Mouse (Mus musculus) lung, postnatal 4 days (tissue): ENCODE measurements at regions not wholly inside any gene's neighbourhood (a gene's known extent, or its start where the extent isn't known, plus 50 kb on each side); places are given as distances from the start of the nearest gene placed in this dataset.

Experiments
- DNase-seq, 2 experiments: peaks; one replicate each; pipeline ENCODE4 v3.0.0; 2021

DNA sequence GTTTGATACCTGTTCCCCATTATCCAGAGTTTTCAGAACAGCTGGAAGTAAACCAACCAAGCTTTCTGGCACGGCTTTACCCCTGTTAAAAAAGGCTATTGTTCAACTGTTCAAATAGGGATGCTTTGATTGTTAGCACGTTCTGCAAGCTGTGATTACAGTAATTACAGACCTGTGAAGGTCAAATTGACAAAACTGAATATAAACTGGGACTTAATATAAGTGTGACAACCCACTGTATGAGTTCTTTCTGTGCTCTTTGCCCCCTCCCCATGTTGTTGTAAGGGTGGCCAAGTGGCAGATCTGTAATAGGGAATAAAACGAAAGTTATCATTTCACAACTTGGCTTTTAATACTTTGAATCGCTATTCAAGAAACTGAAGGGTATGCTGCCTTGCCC lies 105.0 kb upstream of the 4933415F23Rik start:
- no peak for DNase-seq

GRCm38 (mm10) chr1:23202511-23203435 lies 100.7 kb upstream of the 4933415F23Rik start:
- DNase-seq = peak; percentile 31 to 43

GRCm38 (mm10) chr1:23200460-23200859 lies 98.4 kb upstream of the 4933415F23Rik start:
- DNase-seq = peak; percentile 45 to 47

DNA sequence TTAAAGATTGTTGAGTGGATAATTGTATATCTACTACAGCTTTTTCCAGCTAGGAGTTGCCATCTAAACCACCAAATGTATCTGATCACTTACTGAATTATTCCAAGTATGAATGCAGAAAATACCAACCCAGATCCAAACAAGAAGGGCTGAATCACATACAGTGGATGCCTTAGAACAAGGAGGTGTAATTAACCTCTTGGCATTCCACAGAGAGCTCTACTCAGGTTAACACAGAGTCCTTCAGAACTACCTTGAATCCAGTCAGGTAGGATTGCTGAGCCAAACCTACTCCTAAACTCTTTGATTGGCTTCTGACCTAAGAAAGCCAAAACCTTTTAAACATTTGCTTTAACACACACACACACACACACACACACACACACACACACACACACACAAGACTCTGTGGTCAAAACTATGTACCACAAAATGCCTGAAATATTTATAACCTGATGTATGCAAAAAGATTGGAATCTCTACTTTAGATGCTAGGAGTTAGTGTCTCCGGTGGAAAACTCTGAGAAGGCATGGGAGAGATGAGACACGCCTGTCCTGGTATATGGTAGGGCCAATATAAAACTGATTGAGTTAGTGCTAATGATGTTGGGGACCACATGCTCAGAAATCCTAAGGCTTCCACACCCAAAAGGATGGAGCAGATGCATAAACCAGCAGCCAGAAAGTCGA lies 88.4 kb upstream of the 4933415F23Rik start:
- no peak for DNase-seq

GRCm38 (mm10) chr1:23189790-23190189 lies 87.7 kb upstream of the 4933415F23Rik start:
- no peak for DNase-seq

DNA sequence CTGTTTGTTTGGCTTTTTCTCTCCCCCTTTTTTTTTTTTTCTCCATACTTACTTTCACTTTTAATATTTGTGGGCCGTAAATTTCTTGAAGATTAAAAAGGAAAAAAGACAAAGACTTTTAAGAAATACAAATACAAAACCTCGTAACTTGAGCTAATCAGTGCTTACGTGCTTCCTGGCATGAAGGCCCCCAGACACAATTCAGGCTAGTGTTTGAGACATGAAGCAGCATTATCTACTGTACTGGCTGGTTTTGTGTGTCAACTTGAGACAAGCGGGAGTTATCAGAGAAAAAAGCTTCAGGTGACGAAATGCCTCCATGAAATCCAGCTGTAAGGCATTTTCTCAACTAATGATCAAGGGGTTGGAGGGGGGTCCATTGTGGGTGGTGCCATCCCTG lies 86.2 kb upstream of the 4933415F23Rik start:
- peak in 1 of 2 experiments; percentile 20 for DNase-seq

DNA sequence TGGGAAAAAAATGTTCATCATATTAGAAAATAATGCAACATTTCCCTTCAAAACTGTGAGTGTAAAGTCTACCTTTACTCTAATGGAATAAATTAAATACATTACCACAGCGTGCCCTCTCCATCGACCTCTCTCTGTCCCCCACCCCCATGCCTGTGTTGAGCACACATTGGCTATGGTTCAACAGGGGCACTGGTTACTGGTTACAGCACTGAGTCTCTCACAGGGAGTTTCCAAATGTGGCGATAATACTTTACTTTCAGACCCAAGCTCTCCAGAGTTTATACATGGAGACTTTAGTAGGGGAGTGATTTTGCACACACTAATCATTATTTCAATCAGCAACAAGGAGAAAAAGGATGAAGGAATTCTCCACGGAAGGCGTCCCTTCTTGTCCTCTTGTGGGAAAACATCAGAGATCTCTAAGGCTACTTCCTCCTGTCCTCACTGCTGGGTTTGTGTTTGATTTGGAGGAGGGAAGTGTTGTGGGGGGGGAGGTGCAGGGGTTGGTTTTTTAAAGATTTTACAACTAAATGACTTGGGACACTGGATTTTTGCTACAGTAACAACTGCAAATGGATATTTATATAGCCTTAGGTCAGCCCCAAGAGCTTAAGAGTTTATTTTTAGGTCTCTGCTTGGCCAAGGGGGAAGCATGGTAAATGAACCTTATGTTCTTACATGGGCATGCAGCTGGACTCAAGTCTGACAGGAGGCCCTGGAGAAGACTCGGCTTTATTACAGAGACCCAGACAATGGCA lies 85.6 kb upstream of the 4933415F23Rik start:
- DNase-seq = no peak

DNA sequence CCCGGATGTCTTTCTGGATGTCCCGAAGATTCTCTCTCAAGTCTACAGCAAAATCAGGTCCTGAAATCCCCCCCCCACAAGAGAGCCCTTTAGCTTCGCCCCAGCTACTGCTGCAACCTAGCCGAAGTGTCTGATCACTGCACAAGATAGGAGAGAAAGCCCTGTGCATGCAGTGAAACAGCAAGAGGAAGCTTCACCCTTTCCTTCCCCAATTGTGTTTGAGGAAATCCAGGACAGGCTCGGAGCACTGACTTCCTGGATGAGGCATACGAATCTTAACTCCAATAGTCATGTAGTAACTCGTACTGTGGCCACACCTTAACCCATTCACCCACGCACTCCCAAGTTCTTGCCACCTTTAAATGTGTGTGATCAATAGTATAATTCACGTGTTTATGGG lies 82.7 kb upstream of the 4933415F23Rik start:
- DNase-seq = peak; percentile 28 to 47

- DNase-seq = no peak
Measured at GRCm38 (mm10) chr1:23182541-23182940, 80.5 kb upstream of the 4933415F23Rik start.

GRCm38 (mm10) chr1:23178335-23178974 lies 76.4 kb upstream of the 4933415F23Rik start:
- DNase-seq = no peak

GRCm38 (mm10) chr1:23174022-23174421 lies 72.0 kb upstream of the 4933415F23Rik start:
- DNase-seq = peak in 1 of 2 experiments; percentile 22

GRCm38 (mm10) chr1:23173054-23173802 lies 71.2 kb upstream of the 4933415F23Rik start:
- DNase-seq = peak; percentile 15 to 28

- no peak for DNase-seq
Measured at GRCm38 (mm10) chr1:23171336-23171735, 69.3 kb upstream of the 4933415F23Rik start.

DNA sequence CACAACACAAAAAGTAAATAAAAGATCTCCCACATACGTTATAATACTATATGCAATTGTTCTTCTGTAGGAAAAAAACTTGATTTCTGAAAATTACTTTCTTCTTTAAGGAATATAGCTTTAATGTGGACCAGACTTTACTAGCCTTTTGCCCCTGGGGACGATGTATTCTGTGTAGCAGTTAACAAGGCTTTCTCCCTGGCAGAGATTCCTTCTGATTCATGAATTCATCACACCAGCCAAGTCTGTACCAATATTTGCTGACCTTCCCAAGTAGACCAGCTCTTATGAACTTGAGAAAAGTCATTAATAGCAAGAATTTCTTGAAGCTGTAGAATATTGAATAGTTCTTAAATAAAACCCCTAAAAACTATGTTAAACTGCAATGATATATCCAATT lies 68.7 kb upstream of the 4933415F23Rik start:
- no peak for DNase-seq

- DNase-seq = no peak
Measured at GRCm38 (mm10) chr1:23168504-23168903, 66.5 kb upstream of the 4933415F23Rik start.

- DNase-seq = no peak
Measured at GRCm38 (mm10) chr1:23163371-23163935, 61.4 kb upstream of the 4933415F23Rik start.

GRCm38 (mm10) chr1:23162766-23163165 lies 60.7 kb upstream of the 4933415F23Rik start:
- DNase-seq = no peak
